8 mouse cellular contexts compared by ENCODE assay signal in the genomic region with DNA sequence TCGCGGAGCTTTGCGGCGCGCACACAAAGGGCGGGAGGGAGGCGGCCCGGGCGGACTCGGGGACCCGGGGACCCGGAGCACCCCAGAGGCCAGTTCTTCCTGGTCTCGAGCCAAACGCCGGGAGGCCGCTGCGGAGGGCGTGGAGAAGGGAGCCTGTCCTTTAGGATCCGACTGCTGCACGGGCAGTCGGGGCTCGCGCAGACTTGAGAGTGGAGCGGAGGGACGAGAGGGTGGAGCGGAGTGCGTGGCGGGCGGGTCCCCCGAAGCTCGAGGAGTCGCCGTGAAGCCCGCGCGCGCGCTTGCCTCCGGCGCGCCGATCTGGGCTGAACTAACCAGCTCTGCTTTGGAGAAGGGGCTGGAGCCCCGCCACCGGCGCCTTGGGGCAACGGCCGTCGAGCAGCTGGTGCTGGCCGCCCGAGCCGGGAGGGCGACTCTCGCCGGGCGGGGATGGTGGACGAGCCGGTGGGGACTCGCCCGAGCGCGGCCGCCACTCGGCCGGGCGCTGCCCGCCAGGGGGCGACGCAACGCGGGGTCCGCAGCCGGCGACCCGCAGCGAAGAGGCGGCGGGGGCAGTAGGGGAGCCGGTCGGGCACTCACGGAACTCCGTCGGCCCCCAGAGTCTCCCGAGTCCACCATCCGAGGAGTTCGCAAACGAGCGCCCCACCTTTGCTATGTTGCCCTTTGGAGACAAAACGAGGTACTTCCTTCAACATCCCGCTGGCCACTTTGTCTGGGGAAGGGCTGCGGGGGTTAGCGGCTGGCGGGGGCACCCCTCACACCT. TPM values are rescaled to one million over a fixed set of nuclear protein-coding genes. Genes with fewer than 3 reads are reported as not detected.
DNase-seq lines count a peak whose midpoint lies in the region; ATAC-seq and TF ChIP-seq lines count a peak whose summit lies in the region.

No protein-coding gene starts in this region.

- intact Hi-C loops in heart, postnatal 25 days (cut with DNase I): loop anchor here (1.0 to 10.0 kb wide), 4 partner anchors 52 to 225 kb away; no protein-coding TSS in a partner anchor

- H3K9me3 ChIP-seq in forebrain, embryonic 16.5 days (ENCODE audit: control insufficient read depth, low read length): no peaks in the 10 kb centered on the region
- H3K9me3 ChIP-seq in lung, embryonic 15.5 days: no peaks in the 10 kb centered on the region

- peak overlapping the region; percentile 87 for H3K27ac ChIP-seq in forebrain, embryonic 16.5 days (ENCODE audit: low read length)
- peak overlapping the region; percentile 96 for H3K27ac ChIP-seq in lung, embryonic 15.5 days
- no peak overlapping the region for H3K27ac ChIP-seq in olfactory bulb, adult 2 months (ENCODE audit: insufficient read depth, low read depth, low read length)

- no peaks in the 10 kb centered on the region for H3K27me3 ChIP-seq in forebrain, embryonic 16.5 days (replicated peaks; ENCODE audit: control insufficient read depth, insufficient read depth, low read length)
- no peaks in the 10 kb centered on the region for H3K27me3 ChIP-seq in lung, embryonic 15.5 days

- no peaks in the 10 kb centered on the region for H3K36me3 ChIP-seq in forebrain, embryonic 16.5 days (ENCODE audit: control insufficient read depth, insufficient read depth)
- H3K36me3 ChIP-seq in lung, embryonic 15.5 days: no peaks in the 10 kb centered on the region

- TF ChIP-seq CTCF in olfactory bulb, adult 2 months (IDR thresholded peaks at IDR 0.05; ENCODE audit: insufficient read depth, low read depth, low read length): peak; percentile 83

- under 1% methylated on average over 86 of the region's 92 CpGs for WGBS in forebrain, embryonic 16.5 days
- WGBS in large intestine, adult 2 months: under 1% methylated on average over 91 of the region's 92 CpGs
- WGBS in lung, embryonic 15.5 days: under 1% methylated on average over 90 of the region's 92 CpGs
- under 1% methylated on average over 92 of the region's 92 CpGs for WGBS in olfactory bulb, adult 2 months

- H3K9ac ChIP-seq in forebrain, embryonic 16.5 days (replicated peaks; ENCODE audit: low read depth, low read length): peak overlapping the region; percentile 95
- H3K9ac ChIP-seq in lung, embryonic 15.5 days: peak overlapping the region; percentile 66

- peak overlapping the region; percentile 77 for H3K4me3 ChIP-seq in forebrain, embryonic 16.5 days (replicated peaks; ENCODE audit: low read length)
- H3K4me3 ChIP-seq in lung, embryonic 15.5 days: peak overlapping the region; percentile 63
- peak overlapping the region; percentile 71 for H3K4me3 ChIP-seq in olfactory bulb, adult 2 months (ENCODE audit: insufficient read depth, low read depth, low read length)

- H3K4me1 ChIP-seq in forebrain, embryonic 16.5 days (replicated peaks; ENCODE audit: control insufficient read depth, insufficient read depth, low read length): peaks cover 11% of the 10 kb centered on the region
- peaks cover 7% of the 10 kb centered on the region; the same call in 1 of the 2 replicates for H3K4me1 ChIP-seq in lung, embryonic 15.5 days
- H3K4me1 ChIP-seq in olfactory bulb, adult 2 months (ENCODE audit: control insufficient read depth, insufficient read depth, low read length): peaks cover 10% of the 10 kb centered on the region; the same call in 1 of the 2 replicates

- peak overlapping the region; percentile 95 for H3K4me2 ChIP-seq in forebrain, embryonic 16.5 days (ENCODE audit: low read length)
- H3K4me2 ChIP-seq in lung, embryonic 15.5 days: peak overlapping the region; percentile 63

- TF ChIP-seq POLR2A in olfactory bulb, adult 2 months (IDR thresholded peaks at IDR 0.05; ENCODE audit: insufficient read depth, low read depth, low read length): 0 out of 2 replicates have a peak, but pooled peaks have one; percentile 16

- DNase-seq in CD8-positive naive resting alpha-beta T cell, adult 2 months (ENCODE audit: low read depth in 2 of 2, low spot score in 2 of 2): peak; percentile 7 to 38
- peak; percentile 25 for DNase-seq in c-Kit-positive CD71-negative TER-119-negative erythroid progenitor cells, embryonic 14.5 days (ENCODE audit: low read depth)
- peak; percentile 63 for DNase-seq in heart, postnatal 25 days (ENCODE audit: low spot score)
- DNase-seq in large intestine, adult 2 months (ENCODE audit: low read depth, low spot score): peak; percentile 44
- peak; percentile 39 to 45 for DNase-seq in thymus, adult 18-20 months

- peak; percentile 83 for ATAC-seq in forebrain, embryonic 16.5 days
- ATAC-seq in lung, embryonic 15.5 days (ENCODE audit: borderline replicate concordance, extremely low read depth, low FRiP score, low TSS enrichment): peak; percentile 84

RNA-seq across cellular contexts. Expression of a gene that starts 1.4 kb away (rescaled TPM):
- 2.8 and 3.2 TPM in 2 replicates for polyA plus RNA-seq in forebrain, embryonic 16.5 days (2015; fragmentation: Nextera tagmentation; extraction: Ambion mirVana)
- total RNA-seq in heart, postnatal 25 days (2021): 1 to 10 TPM; 5.0 to 6.2 TPM
- 10.7 and 19.4 TPM in 2 replicates for polyA plus RNA-seq in large intestine, adult 2 months (2012; rRNA removed)
- polyA plus RNA-seq in lung, embryonic 15.5 days (2015; fragmentation: Nextera tagmentation; extraction: Ambion mirVana): 27.8 and 28.9 TPM in 2 replicates
- polyA plus RNA-seq in olfactory bulb, adult 2 months (2012; ENCODE audit: insufficient read depth, insufficient read length, low replicate concordance, missing spikeins): not detected in 2 replicates
